Comparison of ENCODE assay signal across 8 mouse cellular contexts in genomic region chr4:133632483-133633327, GRCm38 (mm10). TPM values are rescaled to one million over a fixed set of nuclear protein-coding genes. Genes with fewer than 3 reads are reported as not detected.
DNase-seq lines count a peak whose midpoint lies in the region; ATAC-seq lines count a peak whose summit lies in the region.

No protein-coding gene starts in this region.

- H3K9ac ChIP-seq in forebrain, embryonic 13.5 days, result peak overlapping the region; percentile 92
- H3K9ac ChIP-seq in kidney, embryonic 14.5 days (ENCODE audit: low read depth, low read length), result peak overlapping the region; percentile 91
- H3K9ac ChIP-seq in midbrain, embryonic 12.5 days (replicated peaks), result peak overlapping the region; percentile 90

- peak overlapping the region; percentile 79 for H3K4me3 ChIP-seq in forebrain, embryonic 13.5 days
- H3K4me3 ChIP-seq in kidney, embryonic 14.5 days (ENCODE audit: low read length), result peak overlapping the region; percentile 69
- H3K4me3 ChIP-seq in midbrain, embryonic 12.5 days, result peak overlapping the region; percentile 77

- H3K27me3 ChIP-seq in forebrain, embryonic 13.5 days, result no peaks in the 10 kb centered on the region
- H3K27me3 ChIP-seq in kidney, embryonic 14.5 days (ENCODE audit: control insufficient read depth, insufficient read depth, low read length), result no peaks in the 10 kb centered on the region
- H3K27me3 ChIP-seq in midbrain, embryonic 12.5 days, result no peaks in the 10 kb centered on the region

- peaks cover 20% of the 10 kb centered on the region for H3K4me1 ChIP-seq in forebrain, embryonic 13.5 days
- peaks cover 15% of the 10 kb centered on the region for H3K4me1 ChIP-seq in kidney, embryonic 14.5 days (ENCODE audit: control insufficient read depth, insufficient read depth, low read length)
- H3K4me1 ChIP-seq in midbrain, embryonic 12.5 days, result peaks cover 19% of the 10 kb centered on the region

- peak; percentile 33 to 42 for DNase-seq in frontal cortex, postnatal 36 days (ENCODE audit: low spot score in 2 of 2)
- no peak for DNase-seq in frontal cortex, postnatal 14 days (ENCODE audit: low spot score in 2 of 2)
- peak; percentile 31 for DNase-seq in urinary bladder, postnatal 25 days (ENCODE audit: low spot score)
- DNase-seq in urinary bladder, postnatal 10 days (ENCODE audit: low spot score), result no peak
- DNase-seq in c-Kit-positive CD71-positive TER-119-positive erythroid progenitor cells, embryonic 14.5 days (ENCODE audit: low spot score), result no peak

- peak overlapping the region; percentile 77 for H3K27ac ChIP-seq in forebrain, embryonic 13.5 days
- peak overlapping the region; percentile 38; the same call in 1 of the 2 replicates for H3K27ac ChIP-seq in kidney, embryonic 14.5 days (ENCODE audit: low read depth, low read length)
- H3K27ac ChIP-seq in midbrain, embryonic 12.5 days (replicated peaks), result peak overlapping the region; percentile 54

- H3K4me2 ChIP-seq in forebrain, embryonic 13.5 days, result peak overlapping the region; percentile 93
- peak overlapping the region; percentile 95 for H3K4me2 ChIP-seq in kidney, embryonic 14.5 days (replicated peaks; ENCODE audit: low read depth, low read length)
- peak overlapping the region; percentile 93 for H3K4me2 ChIP-seq in midbrain, embryonic 12.5 days (replicated peaks)

- H3K36me3 ChIP-seq in forebrain, embryonic 13.5 days (ENCODE audit: poor library complexity, severe bottlenecking), result no peaks in the 10 kb centered on the region
- 0 out of 2 replicates have a peak, but pooled peaks cover 4% of the 10 kb centered on the region for H3K36me3 ChIP-seq in kidney, embryonic 14.5 days (ENCODE audit: control insufficient read depth, insufficient read depth, low read length)
- no peaks in the 10 kb centered on the region for H3K36me3 ChIP-seq in midbrain, embryonic 12.5 days

- ATAC-seq in forebrain, embryonic 13.5 days, result peak; percentile 81
- ATAC-seq in kidney, embryonic 14.5 days (ENCODE audit: low FRiP score, low TSS enrichment), result peak; percentile 26
- peak; percentile 75 for ATAC-seq in midbrain, embryonic 12.5 days (ENCODE audit: low FRiP score, low read depth)

- WGBS in forebrain, embryonic 13.5 days, result 1% methylated on average over 56 of the region's 69 CpGs
- 2% methylated on average over 57 of the region's 69 CpGs for WGBS in kidney, embryonic 14.5 days
- 1% methylated on average over 52 of the region's 69 CpGs for WGBS in midbrain, embryonic 12.5 days

- H3K9me3 ChIP-seq in forebrain, embryonic 13.5 days (replicated peaks), result no peaks in the 10 kb centered on the region
- H3K9me3 ChIP-seq in kidney, embryonic 14.5 days (ENCODE audit: control insufficient read depth, low read length), result no peaks in the 10 kb centered on the region
- no peaks in the 10 kb centered on the region for H3K9me3 ChIP-seq in midbrain, embryonic 12.5 days

RNA-seq across cellular contexts. Expression of gene Zdhhc18, which starts 17.2 kb away (rescaled TPM):
- polyA plus RNA-seq in forebrain, embryonic 13.5 days (2015; fragmentation: Nextera tagmentation; extraction: Ambion mirVana), result 3.2 and 4.6 TPM in 2 replicates
- polyA plus RNA-seq in kidney, embryonic 14.5 days (2014; fragmentation: Nextera tagmentation; extraction: Ambion mirVana), result 3.0 and 4.2 TPM in 2 replicates
- 4.1 and 4.7 TPM in 2 replicates for polyA plus RNA-seq in midbrain, embryonic 12.5 days (2016; fragmentation: Nextera tagmentation; extraction: Ambion mirVana)

RNA-seq across cellular contexts. Expression of gene Sfn, which starts 30.7 kb away (rescaled TPM):
- polyA plus RNA-seq in forebrain, embryonic 13.5 days (2015; fragmentation: Nextera tagmentation; extraction: Ambion mirVana), result 0.92 and 0.99 TPM in 2 replicates
- polyA plus RNA-seq in kidney, embryonic 14.5 days (2014; fragmentation: Nextera tagmentation; extraction: Ambion mirVana), result 8.0 and 9.5 TPM in 2 replicates
- polyA plus RNA-seq in midbrain, embryonic 12.5 days (2016; fragmentation: Nextera tagmentation; extraction: Ambion mirVana), result 6.7 and 9.5 TPM in 2 replicates

RNA-seq across cellular contexts. Expression of gene Pigv, which starts 39.7 kb away (rescaled TPM):
- 13.6 and 14.5 TPM in 2 replicates for polyA plus RNA-seq in forebrain, embryonic 13.5 days (2015; fragmentation: Nextera tagmentation; extraction: Ambion mirVana)
- polyA plus RNA-seq in kidney, embryonic 14.5 days (2014; fragmentation: Nextera tagmentation; extraction: Ambion mirVana), result 12.6 and 16.9 TPM in 2 replicates
- polyA plus RNA-seq in midbrain, embryonic 12.5 days (2016; fragmentation: Nextera tagmentation; extraction: Ambion mirVana), result 18.3 and 19.1 TPM in 2 replicates

RNA-seq across cellular contexts. Expression of gene Gpn2, which starts 48.5 kb away (rescaled TPM):
- polyA plus RNA-seq in forebrain, embryonic 13.5 days (2015; fragmentation: Nextera tagmentation; extraction: Ambion mirVana), result 25.0 and 29.5 TPM in 2 replicates
- 23.6 and 23.9 TPM in 2 replicates for polyA plus RNA-seq in kidney, embryonic 14.5 days (2014; fragmentation: Nextera tagmentation; extraction: Ambion mirVana)
- polyA plus RNA-seq in midbrain, embryonic 12.5 days (2016; fragmentation: Nextera tagmentation; extraction: Ambion mirVana), result 23.0 and 25.3 TPM in 2 replicates

RNA-seq across cellular contexts. Expression of gene Gpatch3, which starts 58.2 kb away (rescaled TPM):
- 6.7 and 7.7 TPM in 2 replicates for polyA plus RNA-seq in forebrain, embryonic 13.5 days (2015; fragmentation: Nextera tagmentation; extraction: Ambion mirVana)
- polyA plus RNA-seq in kidney, embryonic 14.5 days (2014; fragmentation: Nextera tagmentation; extraction: Ambion mirVana), result 6.5 and 10.2 TPM in 2 replicates
- polyA plus RNA-seq in midbrain, embryonic 12.5 days (2016; fragmentation: Nextera tagmentation; extraction: Ambion mirVana), result 10.9 and 11.5 TPM in 2 replicates

Comparison
In these comparisons a context has a peak if more than half of its experiments do, and no peak if none do; other contexts are left out.
1. DNase-seq: peak in frontal cortex, postnatal 36 days (2 of 2) and urinary bladder, postnatal 25 days (single experiment); none in frontal cortex, postnatal 14 days (0 of 2), urinary bladder, postnatal 10 days (single experiment) and c-Kit-positive CD71-positive TER-119-positive erythroid progenitor cells, embryonic 14.5 days (single experiment).
2. ATAC-seq: peak in every context shown above with its lines; median percentile 81 in forebrain, embryonic 13.5 days; 75 in midbrain, embryonic 12.5 days; 26 in kidney, embryonic 14.5 days.
3. Peak in every context shown above with its lines, with median percentiles within 50 percentile points of each other: H3K27ac ChIP-seq, H3K4me2 ChIP-seq, H3K4me3 ChIP-seq and H3K9ac ChIP-seq.